Mouse (Mus musculus) layer of hippocampus, postnatal 36 days (tissue): ENCODE measurements around the gene Ak1. TPM values are rescaled to one million over a fixed set of nuclear protein-coding genes. Genes with fewer than 3 reads are reported as not detected.

ENCODE experiments used
- DNase-seq, 2 experiments: peaks; one replicate each; pipeline ENCODE4 v3.0.0; 2022
- total RNA-seq, 2 experiments: library from RNA; stranded (reverse); gene quantifications; 2 replicates each; pipeline ENCODE4 v1.2.3; 2021

Gene Ak1
- total RNA-seq, 2 experiments from 2014 or later: 114 to 119 TPM

- no peak for DNase-seq
Observed at GRCm38 (mm10) chr2:32628044-32628550, 6.5 kb downstream of the Ak1 start.

DNA sequence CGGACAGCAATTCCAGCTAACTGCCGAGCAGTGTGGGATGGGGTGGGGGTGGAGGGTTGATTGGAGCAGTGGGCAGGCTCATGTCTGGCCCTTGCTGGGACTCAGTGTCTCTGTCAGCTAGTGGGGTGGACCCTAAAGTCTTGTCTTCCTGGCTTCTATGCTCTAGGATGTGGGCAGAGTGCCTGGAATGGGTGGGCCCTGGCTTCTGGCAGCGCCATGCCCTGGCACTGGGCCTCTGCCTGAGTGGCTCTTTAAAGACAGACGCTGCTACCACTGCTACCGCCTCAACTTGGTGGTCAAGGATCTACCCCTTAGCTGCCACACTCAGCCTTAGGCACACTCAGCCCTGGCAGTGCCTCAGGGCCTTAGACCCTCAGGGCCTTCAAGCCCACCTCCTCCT lies 7.2 kb downstream of the Ak1 start:
- peak; percentile 71 to 78 for DNase-seq

DNA sequence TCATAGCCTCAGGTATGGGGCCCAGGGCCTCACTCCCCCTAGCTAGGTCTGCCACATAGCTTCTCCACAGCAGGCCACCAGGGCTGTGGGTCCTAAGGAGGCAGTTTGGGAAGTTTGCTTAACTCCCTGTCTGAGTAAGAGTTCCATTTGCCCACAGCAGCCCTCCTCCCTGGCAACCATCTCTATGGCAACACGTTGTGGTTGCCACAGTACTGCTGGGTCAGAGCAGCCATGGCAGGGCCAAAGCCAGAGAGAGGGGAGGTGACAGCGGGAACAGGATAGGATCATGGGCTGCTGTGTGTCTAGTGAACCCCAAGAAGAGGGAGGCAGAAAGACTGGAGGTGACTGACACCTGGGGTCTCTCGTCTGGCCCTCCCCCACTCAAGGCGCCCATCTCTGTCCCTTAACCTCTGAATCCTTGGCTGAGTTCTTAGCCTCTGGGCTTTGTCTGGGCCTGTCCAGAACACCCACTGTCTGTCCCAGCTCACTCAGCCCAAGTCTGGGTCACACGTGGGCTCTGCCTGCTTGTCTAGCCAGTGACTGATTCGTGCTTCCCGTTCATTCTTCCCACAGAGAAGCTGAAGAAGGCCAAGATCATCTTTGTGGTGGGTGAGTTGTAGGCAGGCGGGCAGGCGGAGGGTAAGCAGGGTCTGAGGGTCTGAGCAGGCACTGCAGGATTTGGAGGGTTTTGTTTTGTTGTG lies 7.9 kb downstream of the Ak1 start:
- no peak for DNase-seq

- no peak for DNase-seq
Observed at GRCm38 (mm10) chr2:32630036-32630435, 8.5 kb downstream of the Ak1 start.

- DNase-seq: no peak
Observed at GRCm38 (mm10) chr2:32631046-32631445, 9.5 kb downstream of the Ak1 start.

DNA sequence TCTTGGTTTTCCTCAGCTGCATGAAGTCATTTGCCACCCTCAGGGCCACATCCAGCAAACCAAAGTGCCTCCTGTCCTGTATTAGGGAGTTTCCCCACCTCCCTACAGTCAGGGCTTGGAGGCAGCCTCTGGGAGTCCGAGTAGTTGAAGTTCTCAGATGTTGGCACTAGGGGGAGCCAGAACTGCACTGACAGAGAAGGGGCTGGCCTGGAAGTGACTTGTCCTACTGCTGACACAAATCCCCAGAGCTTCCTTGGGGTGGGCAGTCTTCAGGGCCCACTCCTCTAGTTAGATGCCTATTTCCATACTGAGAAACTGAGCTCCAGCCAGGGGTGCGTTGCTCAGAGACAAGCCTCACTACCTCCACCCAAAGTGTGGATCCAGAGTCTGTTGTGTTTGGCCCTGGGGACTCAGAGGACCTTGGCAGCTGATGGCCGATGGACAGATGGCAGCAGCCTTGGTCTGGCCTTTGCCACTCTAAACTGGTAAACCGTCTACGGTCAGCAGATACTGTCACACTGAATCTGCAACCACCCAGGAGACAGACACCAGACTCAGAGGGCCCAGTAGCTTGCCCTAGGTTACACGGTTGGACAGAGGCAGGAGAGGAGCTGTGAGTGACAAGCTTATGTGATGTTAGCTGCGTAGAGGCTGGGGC lies 10.3 kb downstream of the Ak1 start:
- DNase-seq: peak; percentile 73 to 75

GRCm38 (mm10) chr2:32633660-32634059 lies 12.1 kb downstream of the Ak1 start:
- no peak for DNase-seq

GRCm38 (mm10) chr2:32634277-32635105 lies 12.9 kb downstream of the Ak1 start:
- no peak for DNase-seq

DNA sequence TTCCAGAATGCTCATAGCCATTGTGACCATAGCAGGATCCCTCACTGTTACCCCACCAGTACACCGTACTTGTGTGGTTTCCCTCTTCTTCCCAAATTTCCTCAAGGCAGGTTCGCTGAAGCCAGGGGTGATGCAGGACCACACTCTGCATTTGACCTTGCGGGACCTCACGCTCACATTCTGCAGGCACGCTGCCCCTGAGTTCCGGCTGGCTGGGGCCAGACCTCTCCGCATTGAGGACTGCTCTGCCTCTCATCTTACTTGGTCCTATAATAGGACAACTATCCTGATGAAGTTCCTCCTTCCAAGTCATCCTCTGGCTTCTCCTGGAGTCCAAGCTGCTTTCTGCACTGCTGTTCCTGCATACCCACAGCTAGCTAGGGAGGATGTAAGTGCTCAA lies 15.1 kb downstream of the Ak1 start:
- no peak for DNase-seq

DNA sequence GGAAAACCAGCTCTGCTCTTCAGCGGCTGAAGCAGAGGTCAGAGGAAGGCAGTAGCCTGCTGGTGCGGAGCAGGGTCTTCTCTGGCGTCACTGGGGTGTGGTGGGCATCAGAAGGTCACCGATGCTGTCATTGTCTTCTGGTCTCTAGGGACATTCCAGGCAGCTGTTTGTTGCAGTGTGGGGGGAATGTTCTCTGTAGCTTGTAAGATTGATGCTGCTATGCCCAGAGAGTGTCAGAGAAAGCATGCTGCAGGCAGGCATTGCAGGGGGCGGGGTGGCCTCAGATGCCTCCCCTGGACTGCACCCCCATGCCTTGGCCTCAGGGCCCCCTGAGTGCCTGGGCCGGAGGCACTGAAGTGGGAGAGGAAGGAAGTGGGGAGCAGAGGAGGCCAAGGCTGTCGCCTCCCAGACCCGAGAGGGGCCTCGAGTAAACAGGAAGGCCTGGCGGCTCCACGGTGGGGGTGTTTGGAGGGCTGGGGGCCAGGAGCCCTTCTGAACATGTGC lies 16.3 kb downstream of the Ak1 start:
- no peak for DNase-seq

- no peak for DNase-seq
Observed at GRCm38 (mm10) chr2:32639632-32640031, 18.1 kb downstream of the Ak1 start.

- DNase-seq: no peak
Observed at GRCm38 (mm10) chr2:32640550-32641051, 19.0 kb downstream of the Ak1 start.

- DNase-seq: no peak
Observed at GRCm38 (mm10) chr2:32641810-32642209, 20.3 kb downstream of the Ak1 start.

DNA sequence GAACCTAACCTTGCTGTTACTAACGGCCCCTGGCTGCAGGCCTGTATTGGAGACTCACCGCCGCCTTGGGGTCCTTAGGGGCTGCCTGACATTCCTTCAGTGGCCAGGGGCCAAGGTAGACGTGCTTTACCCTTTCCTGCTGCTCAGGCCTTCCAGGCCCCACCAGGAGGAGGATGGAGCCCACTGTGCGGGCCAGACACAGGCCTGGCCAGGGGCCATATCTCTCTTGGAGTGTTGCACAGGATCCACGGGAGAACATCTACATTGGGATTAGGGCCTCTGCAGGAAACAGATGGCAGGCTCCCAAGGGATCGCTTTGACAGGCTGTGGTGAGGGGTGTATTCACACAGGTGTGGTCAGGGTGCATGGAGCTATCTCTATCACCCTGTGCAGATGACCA lies 21.3 kb downstream of the Ak1 start:
- DNase-seq: no peak

DNA sequence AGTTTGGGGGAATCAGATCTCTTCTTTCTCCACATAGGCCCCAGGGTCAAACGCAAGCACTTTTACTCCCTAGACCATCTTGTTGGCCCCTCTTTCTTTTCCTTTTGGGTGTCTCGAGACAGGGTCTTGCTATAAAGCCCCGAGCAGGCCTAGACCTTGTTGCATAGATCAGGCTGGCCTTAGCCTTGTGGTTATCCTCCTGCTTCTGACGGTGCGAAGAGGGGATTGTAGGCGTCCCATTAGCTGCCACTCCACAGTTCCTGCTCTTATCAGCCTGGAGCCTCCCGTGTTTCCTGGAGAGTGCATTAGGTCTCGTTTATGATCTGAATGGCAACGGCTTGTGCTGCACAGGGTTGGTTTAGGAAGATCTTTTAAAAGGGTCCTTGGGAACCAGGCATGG lies 22.5 kb downstream of the Ak1 start:
- DNase-seq: no peak

GRCm38 (mm10) chr2:32644799-32645475 lies 23.4 kb downstream of the Ak1 start:
- no peak for DNase-seq

DNA sequence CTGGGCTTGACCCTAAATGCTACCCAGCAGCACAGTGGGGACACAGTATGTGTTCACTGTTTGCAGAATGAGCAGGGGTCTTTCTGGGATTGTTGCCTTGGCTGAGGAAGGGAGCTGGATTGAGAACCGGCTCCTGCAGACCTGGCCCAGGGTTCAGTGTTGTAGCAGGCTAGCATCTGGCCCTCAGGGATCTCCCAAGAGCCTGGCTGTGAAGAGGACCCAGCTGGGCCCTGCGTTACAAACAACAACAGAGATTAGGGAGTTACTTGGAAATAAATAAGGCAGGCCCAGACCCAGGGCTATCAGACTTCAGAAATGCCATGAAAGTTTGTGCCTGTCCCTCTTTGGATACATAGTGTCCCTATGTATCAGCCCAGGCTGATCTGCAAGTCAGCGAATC lies 24.1 kb downstream of the Ak1 start:
- DNase-seq: no peak

GRCm38 (mm10) chr2:32646379-32647056 lies 25.0 kb downstream of the Ak1 start, which contains the start of gene Eng:
Eng (plus strand) TSS chr2:32646595.
- DNase-seq: no peak

GRCm38 (mm10) chr2:32647366-32647765 lies 25.8 kb downstream of the Ak1 start:
- DNase-seq: no peak

DNA sequence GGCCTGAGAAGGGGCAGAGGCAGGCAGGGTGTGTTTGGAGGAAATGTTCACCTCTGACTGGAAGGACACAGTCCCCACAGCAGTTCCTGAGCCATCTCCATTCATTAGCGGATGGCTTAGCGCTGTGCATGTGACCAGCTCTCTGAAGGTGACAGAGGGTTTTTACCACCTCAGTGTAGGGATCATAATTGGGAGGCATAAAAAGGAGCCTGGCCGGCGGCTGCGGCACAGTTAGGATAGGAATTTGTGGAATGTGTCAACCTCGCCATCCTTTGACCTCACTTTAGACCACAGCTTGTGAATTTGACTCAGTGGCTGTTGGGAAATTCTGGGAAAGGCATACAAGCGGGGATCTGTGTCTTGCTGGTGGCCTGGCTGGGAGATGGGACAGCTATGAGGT lies 32.2 kb downstream of the Ak1 start:
- no peak for DNase-seq

DNA sequence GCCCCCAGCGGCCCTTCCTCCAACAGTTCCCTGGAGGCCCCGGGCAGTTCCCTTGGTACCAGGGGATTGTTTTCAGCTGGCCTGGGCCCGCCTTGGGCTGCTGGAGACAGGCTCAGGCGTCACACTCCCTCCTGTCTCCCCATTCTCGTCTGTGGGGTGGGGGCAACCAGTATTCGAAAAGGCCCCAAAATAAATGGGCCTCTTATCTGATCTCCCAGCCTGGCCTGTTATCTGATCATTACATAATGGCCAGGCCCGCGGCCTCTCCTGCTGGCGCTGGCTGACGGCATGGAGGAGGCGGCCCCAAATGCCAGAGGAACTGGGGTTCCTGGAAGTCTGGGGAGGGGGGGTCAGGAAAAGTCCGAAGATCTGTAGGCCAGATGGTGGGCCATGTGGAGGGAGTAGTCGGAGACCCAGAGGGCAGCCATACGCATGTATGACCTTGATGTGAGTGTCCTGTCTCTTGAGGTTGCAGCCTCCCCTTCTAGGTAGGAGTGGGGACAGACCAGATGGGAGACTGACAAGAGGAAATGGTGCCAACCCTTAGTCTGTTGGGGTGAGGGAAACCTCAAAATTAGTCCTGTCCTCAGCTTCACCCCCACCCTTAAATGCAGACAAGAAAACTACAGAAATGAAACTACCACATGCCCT lies 33.3 kb downstream of the Ak1 start:
- DNase-seq: no peak
